In the genomic region with DNA sequence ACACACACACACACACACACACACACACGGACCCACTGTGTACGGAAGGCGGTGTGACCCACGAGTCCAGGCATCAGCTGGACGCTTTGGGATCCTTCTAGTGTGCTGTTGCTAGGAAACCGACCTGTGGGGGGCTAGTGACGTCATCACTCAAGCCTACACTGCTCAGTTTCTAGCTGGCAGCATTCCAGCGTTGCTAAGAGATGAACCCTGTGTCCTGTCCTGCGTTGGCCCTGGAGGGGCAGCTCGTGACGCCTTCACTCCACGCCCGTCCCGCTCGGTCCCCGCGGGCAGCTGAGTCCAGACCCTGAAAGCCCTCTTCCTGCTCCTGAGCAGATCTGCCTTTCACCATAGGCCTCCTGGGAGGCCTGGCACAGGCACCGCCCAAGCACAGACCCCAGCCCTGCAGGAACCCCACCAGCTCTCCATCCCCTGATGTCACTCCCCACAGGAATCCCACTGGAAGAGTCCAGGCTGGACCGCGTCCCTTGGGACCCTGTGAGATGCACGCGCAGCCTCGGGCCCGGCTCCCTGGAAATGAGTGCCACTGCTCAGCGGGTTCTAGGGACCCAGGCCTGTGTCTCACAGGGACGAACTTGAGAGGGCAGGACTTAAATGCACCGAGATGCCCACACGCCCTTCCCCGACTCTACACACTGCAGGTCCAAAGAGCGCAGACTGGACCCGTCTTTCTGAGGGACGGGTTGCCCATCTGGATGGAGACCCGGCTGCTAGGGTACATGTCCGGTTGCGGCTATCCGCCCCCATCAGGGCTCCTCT, we compare ENCODE assay signal across 9 mouse cellular contexts. TPM values are rescaled to one million over a fixed set of nuclear protein-coding genes. Genes with fewer than 3 reads are reported as not detected.
DNase-seq lines count a peak whose midpoint lies in the region; ATAC-seq and TF ChIP-seq lines count a peak whose summit lies in the region.
"Had no signal": no experiment of that assay in that cellular context is flagged by ENCODE, and none has a peak within 500 bp of the region (broad histone marks: within the 10 kb centered on the region; RNA-seq: fewer than 3 reads in every experiment).

No protein-coding gene starts in this region.

- peaks cover 33% of the 10 kb centered on the region for H3K9me3 ChIP-seq in lung, embryonic 14.5 days (ENCODE audit: low read depth, low read length)
- H3K9me3 ChIP-seq in heart, embryonic 16.5 days (replicated peaks; ENCODE audit: control insufficient read depth, low read length): peaks cover 34% of the 10 kb centered on the region
- H3K9me3 ChIP-seq in stomach, postnatal 0 days (ENCODE audit: control insufficient read depth, low read length): peaks cover 17% of the 10 kb centered on the region; the same call in 1 of the 2 replicates

- H3K4me3 ChIP-seq in lung, embryonic 14.5 days (ENCODE audit: low read depth, low read length): peak overlapping the region; percentile 11; the same call in 1 of the 2 replicates
- no peak overlapping the region for H3K4me3 ChIP-seq in lung, adult 2 months (replicated peaks; ENCODE audit: extremely low read depth, low read depth, low read length)
- peak overlapping the region; percentile 30 for H3K4me3 ChIP-seq in heart, embryonic 16.5 days (ENCODE audit: low read length)
- peak overlapping the region; percentile 10 for H3K4me3 ChIP-seq in stomach, postnatal 0 days (ENCODE audit: low read depth, low read length)

- 22% methylated on average over 36 of the region's 36 CpGs for WGBS in lung, embryonic 14.5 days
- WGBS in lung, adult 2 months: 18% methylated on average over 36 of the region's 36 CpGs
- WGBS in heart, embryonic 16.5 days: 19% methylated on average over 36 of the region's 36 CpGs
- WGBS in stomach, postnatal 0 days: 26% methylated on average over 36 of the region's 36 CpGs

- TF ChIP-seq CTCF in lung, embryonic 14.5 days (IDR thresholded peaks at IDR 0.05; ENCODE audit: low read depth): no peak
- no peak for TF ChIP-seq CTCF in lung, adult 2 months (IDR thresholded peaks at IDR 0.05; ENCODE audit: insufficient read depth, low read length)
- TF ChIP-seq CTCF in stomach, postnatal 0 days (IDR thresholded peaks at IDR 0.05; ENCODE audit: low read depth): no peak

- TF ChIP-seq POLR2A in lung, adult 2 months (IDR thresholded peaks at IDR 0.05; ENCODE audit: borderline replicate concordance, extremely low read depth, low read depth, low read length): no peak

- H3K4me2 ChIP-seq in lung, embryonic 14.5 days: peak overlapping the region; percentile 51
- H3K4me2 ChIP-seq in heart, embryonic 16.5 days (ENCODE audit: low read depth, low read length): peak overlapping the region; percentile 59
- peak overlapping the region; percentile 35 for H3K4me2 ChIP-seq in stomach, postnatal 0 days (replicated peaks; ENCODE audit: low read depth)

- no peak overlapping the region for H3K9ac ChIP-seq in lung, embryonic 14.5 days
- H3K9ac ChIP-seq in heart, embryonic 16.5 days (ENCODE audit: low read length): no peak overlapping the region
- no peak overlapping the region for H3K9ac ChIP-seq in stomach, postnatal 0 days (ENCODE audit: low read length)

- H3K4me1 ChIP-seq in lung, embryonic 14.5 days (ENCODE audit: insufficient read depth): no peaks in the 10 kb centered on the region
- no peaks in the 10 kb centered on the region for H3K4me1 ChIP-seq in lung, adult 2 months (ENCODE audit: control insufficient read depth, insufficient read depth, low read length)
- H3K4me1 ChIP-seq in heart, embryonic 16.5 days (ENCODE audit: control insufficient read depth, insufficient read depth, low read length): no peaks in the 10 kb centered on the region
- H3K4me1 ChIP-seq in stomach, postnatal 0 days (replicated peaks; ENCODE audit: control insufficient read depth, insufficient read depth): no peaks in the 10 kb centered on the region

- ATAC-seq in lung, embryonic 14.5 days (ENCODE audit: insufficient read depth): peak; percentile 86
- ATAC-seq in heart, embryonic 16.5 days (replicated peaks; ENCODE audit: extremely low read depth, insufficient read depth, low FRiP score): peak; percentile 31; the same call in 1 of the 2 replicates
- ATAC-seq in megakaryocyte-erythroid progenitor cell, adult 5-6 weeks (replicated peaks; ENCODE audit: low FRiP score, low TSS enrichment, poor library complexity, severe bottlenecking): peak; percentile 35; the same call in 1 of the 2 replicates
- ATAC-seq in stomach, postnatal 0 days (ENCODE audit: low FRiP score, low TSS enrichment): peak; percentile 58

- no peaks in the 10 kb centered on the region for H3K27me3 ChIP-seq in lung, embryonic 14.5 days (ENCODE audit: insufficient read depth, low read length)
- no peaks in the 10 kb centered on the region; the same call in 1 of the 2 replicates for H3K27me3 ChIP-seq in heart, embryonic 16.5 days (ENCODE audit: control insufficient read depth, insufficient read depth, low read length)
- no peaks in the 10 kb centered on the region for H3K27me3 ChIP-seq in stomach, postnatal 0 days (ENCODE audit: control insufficient read depth, insufficient read depth, low read length)

- no peak for TF ChIP-seq EP300 in stomach, postnatal 0 days (optimal IDR thresholded peaks at IDR 0.05)

- no peak overlapping the region for H3K27ac ChIP-seq in lung, embryonic 14.5 days (ENCODE audit: low read depth)
- no peak overlapping the region for H3K27ac ChIP-seq in heart, embryonic 16.5 days (ENCODE audit: low read length)
- no peak overlapping the region for H3K27ac ChIP-seq in stomach, postnatal 0 days (replicated peaks)

- DNase-seq in lung, embryonic 14.5 days: peak; percentile 70
- DNase-seq in lung, adult 2 months: no peak
- peak; percentile 16 for DNase-seq in embryo, embryonic 9.5 days (ENCODE audit: extremely low spot score)
- peak; percentile 80 for DNase-seq in left cerebral cortex, adult 11 months (ENCODE audit: low spot score)
- DNase-seq in stomach, postnatal 0 days (ENCODE audit: low spot score): no peak
- no peak for DNase-seq in thymus, postnatal 10 days (ENCODE audit: low spot score in 2 of 2)

- no peaks in the 10 kb centered on the region for H3K36me3 ChIP-seq in lung, embryonic 14.5 days (ENCODE audit: insufficient read depth)
- H3K36me3 ChIP-seq in heart, embryonic 16.5 days (ENCODE audit: control insufficient read depth, insufficient read depth): peaks cover 14% of the 10 kb centered on the region
- H3K36me3 ChIP-seq in stomach, postnatal 0 days (ENCODE audit: control insufficient read depth, insufficient read depth, low read length): no peaks in the 10 kb centered on the region

RNA-seq across cellular contexts. Expression of gene Gm10775, which starts 1.0 kb away (rescaled TPM):
- not detected in 2 replicates for polyA plus RNA-seq in lung, embryonic 14.5 days (2014; fragmentation: Nextera tagmentation; extraction: Ambion mirVana)
- polyA plus RNA-seq in lung, adult 2 months (2012; rRNA removed): not detected in 2 replicates
- polyA plus RNA-seq in heart, embryonic 16.5 days (2015; fragmentation: Nextera tagmentation; extraction: Ambion mirVana): not detected in 2 replicates
- not detected in 2 replicates for total RNA-seq in megakaryocyte-erythroid progenitor cell, adult 5-6 weeks (2014; fragmentation: Nextera tagmentation)
- not detected in 2 replicates for total RNA-seq in megakaryocyte-erythroid progenitor cell, adult 5-6 weeks (2017)
- polyA plus RNA-seq in stomach, postnatal 0 days (2015; fragmentation: Nextera tagmentation; extraction: Ambion mirVana): not detected in 2 replicates
- polyA plus RNA-seq: liver, embryonic 16.5 days had no signal

RNA-seq across cellular contexts. Expression of gene Zfp369, which starts 20.2 kb away (rescaled TPM):
- polyA plus RNA-seq in lung, embryonic 14.5 days (2014; fragmentation: Nextera tagmentation; extraction: Ambion mirVana): 17.2 and 17.9 TPM in 2 replicates
- 13.3 and 16.7 TPM in 2 replicates for polyA plus RNA-seq in lung, adult 2 months (2012; rRNA removed)
- 8.4 and 8.7 TPM in 2 replicates for polyA plus RNA-seq in heart, embryonic 16.5 days (2015; fragmentation: Nextera tagmentation; extraction: Ambion mirVana)
- 51.4 and 57.7 TPM in 2 replicates for total RNA-seq in megakaryocyte-erythroid progenitor cell, adult 5-6 weeks (2014; fragmentation: Nextera tagmentation)
- 50.6 and 60.0 TPM in 2 replicates for total RNA-seq in megakaryocyte-erythroid progenitor cell, adult 5-6 weeks (2017)
- 3.9 and 4.6 TPM in 2 replicates for polyA plus RNA-seq in stomach, postnatal 0 days (2015; fragmentation: Nextera tagmentation; extraction: Ambion mirVana)

RNA-seq across cellular contexts. Expression of gene Nlrp4f, which starts 52.6 kb away (rescaled TPM):
- not detected in 2 replicates for polyA plus RNA-seq in lung, embryonic 14.5 days (2014; fragmentation: Nextera tagmentation; extraction: Ambion mirVana)
- not detected in 2 replicates for polyA plus RNA-seq in lung, adult 2 months (2012; rRNA removed)
- not detected in 2 replicates for polyA plus RNA-seq in heart, embryonic 16.5 days (2015; fragmentation: Nextera tagmentation; extraction: Ambion mirVana)
- total RNA-seq in megakaryocyte-erythroid progenitor cell, adult 5-6 weeks (2014; fragmentation: Nextera tagmentation): not detected in 2 replicates
- not detected in 2 replicates for total RNA-seq in megakaryocyte-erythroid progenitor cell, adult 5-6 weeks (2017)
- not detected in 2 replicates for polyA plus RNA-seq in stomach, postnatal 0 days (2015; fragmentation: Nextera tagmentation; extraction: Ambion mirVana)
- polyA plus RNA-seq: liver, embryonic 16.5 days had no signal

Comparison
In these comparisons a context has a peak if more than half of its experiments do, and no peak if none do; other contexts are left out.
1. DNase-seq: peak in lung, embryonic 14.5 days (single experiment), embryo, embryonic 9.5 days (single experiment) and left cerebral cortex, adult 11 months (single experiment); none in lung, adult 2 months (single experiment), stomach, postnatal 0 days (single experiment) and thymus, postnatal 10 days (0 of 2).
2. ATAC-seq: peak in every context shown above with its lines; median percentile 86 in lung, embryonic 14.5 days; 58 in stomach, postnatal 0 days; 35 in megakaryocyte-erythroid progenitor cell, adult 5-6 weeks; 31 in heart, embryonic 16.5 days.
3. Peak in every context shown above with its lines, with median percentiles within 50 percentile points of each other: H3K4me2 ChIP-seq.